Mouse (Mus musculus): ENCODE measurements around the gene Oscp1.

DNA sequence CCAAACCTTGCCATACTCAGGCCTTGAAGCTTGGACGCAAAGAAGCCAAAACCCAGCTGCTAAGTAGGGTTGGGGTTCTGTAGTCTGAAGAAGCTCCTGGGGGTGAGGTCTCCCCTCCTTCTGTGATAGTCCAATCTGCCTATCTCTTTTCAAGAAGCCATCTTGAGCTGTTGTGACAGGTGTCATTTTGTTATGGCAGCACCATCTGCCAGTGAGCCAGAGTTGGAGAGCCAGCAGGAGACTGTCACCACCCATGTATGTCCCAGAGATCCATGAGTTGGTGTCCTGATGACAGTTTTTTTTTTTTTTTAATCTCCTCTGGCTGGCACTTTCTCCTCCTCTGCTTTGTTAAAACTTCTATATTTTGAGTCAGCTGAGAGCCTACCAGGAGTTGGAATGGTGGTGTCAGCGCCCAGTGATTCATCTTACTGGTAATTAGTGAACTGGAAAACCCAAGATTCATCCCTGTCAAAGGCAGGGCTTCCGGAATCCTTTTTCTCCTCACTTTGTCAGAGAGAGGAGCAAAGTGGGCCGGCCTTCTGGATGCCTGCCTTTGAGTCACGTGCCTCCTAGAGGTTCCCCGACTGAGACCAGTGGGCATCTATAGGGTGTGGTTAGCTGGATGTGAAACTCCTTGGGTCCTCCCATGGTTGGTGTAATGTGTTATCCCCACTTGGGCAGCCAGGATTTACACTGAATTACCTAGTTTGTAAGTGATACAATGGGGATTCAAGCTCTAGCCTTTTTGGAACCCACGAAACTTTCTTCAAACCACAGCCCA is 43.9 kb downstream of the Oscp1 start:
- TF ChIP-seq CTCF (IDR thresholded peaks at IDR 0.05; ENCODE audit: extremely low read depth, insufficient read length, insufficient replicate concordance, low read depth, low read length) (no peak), POLR2A (IDR thresholded peaks at IDR 0.05; ENCODE audit: low read depth, low read length) (no peak)
